Mouse (Mus musculus): ENCODE measurements around the gene Ccdc162. TPM values are rescaled to one million over a fixed set of nuclear protein-coding genes. Genes with fewer than 3 reads are reported as not detected.

Gene Ccdc162
- total RNA-seq, 2 experiments from 2014 or later, result 1.3 TPM

- DNase-seq, result no peak
Observed at GRCm38 (mm10) chr10:41635276-41636033, 81.0 kb downstream of the Ccdc162 start.

- peak; percentile 30 for DNase-seq
Observed at GRCm38 (mm10) chr10:41633801-41634200, 82.6 kb downstream of the Ccdc162 start.

GRCm38 (mm10) chr10:41632062-41632461 is 84.4 kb downstream of the Ccdc162 start:
- DNase-seq, result no peak

- no peak for DNase-seq
Observed at GRCm38 (mm10) chr10:41626996-41627395, 89.4 kb downstream of the Ccdc162 start.

- DNase-seq, result no peak
Observed at GRCm38 (mm10) chr10:41619988-41620387, 96.4 kb downstream of the Ccdc162 start.

GRCm38 (mm10) chr10:41615487-41615886 is 100.9 kb downstream of the Ccdc162 start:
- no peak for DNase-seq

- DNase-seq, result no peak
Observed at GRCm38 (mm10) chr10:41611941-41612340, 104.5 kb downstream of the Ccdc162 start.

- no peak for DNase-seq
Observed at GRCm38 (mm10) chr10:41609475-41609874, 107.0 kb downstream of the Ccdc162 start.

- DNase-seq, result no peak
Observed at GRCm38 (mm10) chr10:41608485-41608884, 107.9 kb downstream of the Ccdc162 start.

- no peak for DNase-seq
Observed at GRCm38 (mm10) chr10:41602667-41603066, 113.8 kb downstream of the Ccdc162 start.

- DNase-seq, result no peak
Observed at GRCm38 (mm10) chr10:41601898-41602545, 114.4 kb downstream of the Ccdc162 start.

- no peak for DNase-seq
Observed at GRCm38 (mm10) chr10:41601302-41601701, 115.1 kb downstream of the Ccdc162 start.

GRCm38 (mm10) chr10:41599051-41599450 is 117.4 kb downstream of the Ccdc162 start:
- DNase-seq, result peak; percentile 31

GRCm38 (mm10) chr10:41598221-41598620 is 118.2 kb downstream of the Ccdc162 start:
- peak; percentile 27 for DNase-seq

GRCm38 (mm10) chr10:41595550-41595949 is 120.9 kb downstream of the Ccdc162 start:
- DNase-seq, result no peak

- peak; percentile 21 for DNase-seq
Observed at GRCm38 (mm10) chr10:41594957-41595356, 121.5 kb downstream of the Ccdc162 start.

GRCm38 (mm10) chr10:41594433-41594832 is 122.0 kb downstream of the Ccdc162 start:
- DNase-seq, result no peak

GRCm38 (mm10) chr10:41588616-41589015 is 127.8 kb downstream of the Ccdc162 start:
- no peak for DNase-seq

- DNase-seq, result no peak
Observed at GRCm38 (mm10) chr10:41586947-41587852, 129.2 kb downstream of the Ccdc162 start.

GRCm38 (mm10) chr10:41583383-41583782 is 133.1 kb downstream of the Ccdc162 start:
- no peak for DNase-seq

- DNase-seq, result no peak
Observed at GRCm38 (mm10) chr10:41582901-41583361, 133.5 kb downstream of the Ccdc162 start.

GRCm38 (mm10) chr10:41580441-41580840 is 136.0 kb downstream of the Ccdc162 start:
- DNase-seq, result no peak

- DNase-seq, result no peak
Observed at GRCm38 (mm10) chr10:41578541-41578940, 137.9 kb downstream of the Ccdc162 start.
